Mouse (Mus musculus) cerebellum, postnatal 10 days (tissue): ENCODE data around the gene Rps16.
"Not testable (repeated sequence)": the region's sequence is repeated elsewhere in the genome, so short reads cannot be mapped to it uniquely, and the experiment has no call there.

Experiments used
- DNase-seq, 2 experiments: peaks; one replicate each; pipeline ENCODE4 v3.0.0; 2021; ENCODE audit warnings: mixed read lengths in 2 of 2

Gene Rps16

GRCm38 (mm10) chr7:28375176-28375921, 24.9 kb downstream of the Rps16 start:
- peak; percentile 81 to 89 for DNase-seq

- DNase-seq, result peak; percentile 42 to 44
Measured at GRCm38 (mm10) chr7:28376011-28376771, 25.7 kb downstream of the Rps16 start.

GRCm38 (mm10) chr7:28377190-28378065, 27.0 kb downstream of the Rps16 start:
- DNase-seq, result peak in 1 of 2 experiments; percentile 36

- DNase-seq, result peak in 1 of 2 experiments; percentile 34
Measured at GRCm38 (mm10) chr7:28378066-28378690, 27.7 kb downstream of the Rps16 start.

- DNase-seq, result peak; percentile 65 to 84
Measured at GRCm38 (mm10) chr7:28378769-28379651, 28.6 kb downstream of the Rps16 start.

GRCm38 (mm10) chr7:28380237-28381016, 30.0 kb downstream of the Rps16 start, which contains the start of gene Zfp36:
Gene Zfp36, minus strand, starts transcription at chr7:28380253.
- no peak for DNase-seq

GRCm38 (mm10) chr7:28381017-28381790, 30.8 kb downstream of the Rps16 start:
- DNase-seq, result peak in 1 of 2 experiments; percentile 38

- DNase-seq, result peak; percentile 43 to 55
Measured at GRCm38 (mm10) chr7:28381938-28382337, 31.5 kb downstream of the Rps16 start.

- DNase-seq, result no peak
Measured at GRCm38 (mm10) chr7:28382347-28382951, 32.0 kb downstream of the Rps16 start.

GRCm38 (mm10) chr7:28382981-28383396, 32.5 kb downstream of the Rps16 start:
- DNase-seq, result no peak

GRCm38 (mm10) chr7:28383606-28384005, 33.2 kb downstream of the Rps16 start:
- DNase-seq, result no peak

- DNase-seq, result no peak
Measured at GRCm38 (mm10) chr7:28384162-28384561, 33.7 kb downstream of the Rps16 start.

- no peak for DNase-seq
Measured at GRCm38 (mm10) chr7:28385196-28385595, 34.7 kb downstream of the Rps16 start.

GRCm38 (mm10) chr7:28386007-28386406, 35.6 kb downstream of the Rps16 start:
- DNase-seq, result no peak

GRCm38 (mm10) chr7:28386462-28386861, 36.0 kb downstream of the Rps16 start:
- peak; percentile 89 to 92 for DNase-seq

- DNase-seq, result not testable (repeated sequence)
Measured at GRCm38 (mm10) chr7:28386877-28387276, 36.4 kb downstream of the Rps16 start.

GRCm38 (mm10) chr7:28387384-28387783, 36.9 kb downstream of the Rps16 start:
- DNase-seq, result not testable (repeated sequence)

- no peak for DNase-seq
Measured at GRCm38 (mm10) chr7:28390331-28390730, 39.9 kb downstream of the Rps16 start.
